Mouse (Mus musculus): ENCODE measurements around the gene Stx18. TPM values are rescaled to one million over a fixed set of nuclear protein-coding genes. Genes with fewer than 3 reads are reported as not detected.

The Stx18 gene
- polyA plus RNA-seq, 1 experiment from 2014 or later, result 27.4 TPM

- 70% methylated on average over 11 of the region's 11 CpGs for whole genome bisulfite sequencing
- H3K36me3 ChIP-seq, result no peaks in the 10 kb centered on the region
- H3K4me1 ChIP-seq (replicated peaks), result no peaks in the 10 kb centered on the region
- ATAC-seq (replicated peaks; ENCODE audit: insufficient number of reproducible peaks, insufficient read depth, low FRiP score, low read depth), result no peak
- H3K4me2 ChIP-seq, result no peak overlapping the region
- no peak overlapping the region for H3K9ac ChIP-seq
- no peak overlapping the region for H3K27ac ChIP-seq
- H3K9me3 ChIP-seq (replicated peaks), result no peaks in the 10 kb centered on the region
- H3K27me3 ChIP-seq, result peaks cover 5% of the 10 kb centered on the region; the same call in 1 of the 2 replicates
- H3K4me3 ChIP-seq, result no peak overlapping the region
These were observed 130.0 kb downstream of the Stx18 start for GRCm38 (mm10) chr5:38168497-38168896.

- 41% methylated on average over 5 of the region's 5 CpGs for WGBS
These were observed 135.2 kb downstream of the Stx18 start for GRCm38 (mm10) chr5:38173766-38174165.

GRCm38 (mm10) chr5:38174256-38174912, 135.8 kb downstream of the Stx18 start:
- H3K27me3 ChIP-seq, result no peaks in the 10 kb centered on the region
- H3K27ac ChIP-seq, result no peak overlapping the region
- ATAC-seq (replicated peaks; ENCODE audit: insufficient number of reproducible peaks, insufficient read depth, low FRiP score, low read depth), result no peak
- H3K4me3 ChIP-seq, result no peak overlapping the region
- no peaks in the 10 kb centered on the region for H3K9me3 ChIP-seq (replicated peaks)
- H3K4me1 ChIP-seq (replicated peaks), result no peaks in the 10 kb centered on the region
- WGBS, result 78% methylated on average over 16 of the region's 16 CpGs
- no peak overlapping the region for H3K4me2 ChIP-seq
- no peak overlapping the region for H3K9ac ChIP-seq
- no peaks in the 10 kb centered on the region for H3K36me3 ChIP-seq

More at GRCm38 (mm10) chr5:38173766-38174165, 135.2 kb downstream of the Stx18 start:
- H3K27ac ChIP-seq, result no peak overlapping the region
- H3K9ac ChIP-seq, result no peak overlapping the region
- H3K9me3 ChIP-seq (replicated peaks), result no peaks in the 10 kb centered on the region
- no peak overlapping the region for H3K4me3 ChIP-seq
- H3K4me2 ChIP-seq, result no peak overlapping the region
- H3K4me1 ChIP-seq (replicated peaks), result no peaks in the 10 kb centered on the region
- no peaks in the 10 kb centered on the region for H3K36me3 ChIP-seq
- no peaks in the 10 kb centered on the region for H3K27me3 ChIP-seq
- no peak for ATAC-seq (replicated peaks; ENCODE audit: insufficient number of reproducible peaks, insufficient read depth, low FRiP score, low read depth)

GRCm38 (mm10) chr5:38184688-38185285, 146.2 kb downstream of the Stx18 start:
- Histone ChIP-seq H3K9me3 (replicated peaks) (no peaks in the 10 kb centered on the region), H3K4me1 (replicated peaks) (no peaks in the 10 kb centered on the region), H3K9ac (no peak overlapping the region), H3K36me3 (no peaks in the 10 kb centered on the region), H3K4me3 (no peak overlapping the region), H3K4me2 (no peak overlapping the region), H3K27ac (no peak overlapping the region), H3K27me3 (no peaks in the 10 kb centered on the region)
- ATAC-seq (replicated peaks; ENCODE audit: insufficient number of reproducible peaks, insufficient read depth, low FRiP score, low read depth), result no peak
- 76% methylated on average over 6 of the region's 6 CpGs for WGBS

GRCm38 (mm10) chr5:38187006-38187405, 148.5 kb downstream of the Stx18 start:
- H3K9ac ChIP-seq, result no peak overlapping the region
- no peak overlapping the region for H3K4me3 ChIP-seq
- ATAC-seq (replicated peaks; ENCODE audit: insufficient number of reproducible peaks, insufficient read depth, low FRiP score, low read depth), result no peak
- 82% methylated on average over 2 of the region's 2 CpGs for WGBS
- no peaks in the 10 kb centered on the region for H3K9me3 ChIP-seq (replicated peaks)
- H3K4me1 ChIP-seq (replicated peaks), result no peaks in the 10 kb centered on the region
- no peaks in the 10 kb centered on the region for H3K36me3 ChIP-seq
- H3K27ac ChIP-seq, result no peak overlapping the region
- no peaks in the 10 kb centered on the region for H3K27me3 ChIP-seq
- no peak overlapping the region for H3K4me2 ChIP-seq

Other genes with a start within 250 kb of the Stx18 start
- 8.6 and 8.9 TPM in 2 replicates for gene Msx1, start 214.2 kb upstream of the Stx18 start, polyA plus RNA-seq (2015; fragmentation: Nextera tagmentation; extraction: Ambion mirVana)
- 15.3 and 25.7 TPM in 2 replicates for gene Nsg1, start 121.2 kb downstream of the Stx18 start, polyA plus RNA-seq (2015; fragmentation: Nextera tagmentation; extraction: Ambion mirVana)
- gene Zbtb49, start 181.7 kb downstream of the Stx18 start, polyA plus RNA-seq (2015; fragmentation: Nextera tagmentation; extraction: Ambion mirVana), result 7.0 and 8.4 TPM in 2 replicates
- 42.4 and 46.1 TPM in 2 replicates for gene Lyar, start 181.7 kb downstream of the Stx18 start, polyA plus RNA-seq (2015; fragmentation: Nextera tagmentation; extraction: Ambion mirVana)
- 41.1 and 42.9 TPM in 2 replicates for gene Tmem128, start 221.4 kb downstream of the Stx18 start, polyA plus RNA-seq (2015; fragmentation: Nextera tagmentation; extraction: Ambion mirVana)
- not detected in 2 replicates for gene Otop1, start 237.2 kb downstream of the Stx18 start, polyA plus RNA-seq (2015; fragmentation: Nextera tagmentation; extraction: Ambion mirVana)

Data from heart, embryonic 15.5 days (tissue).